Mouse (Mus musculus) heart, adult 2 months (tissue): ENCODE results near the gene Akp3. TPM values are rescaled to one million over a fixed set of nuclear protein-coding genes. Genes with fewer than 3 reads are reported as not detected.
A peak's percentile ranks its signal among the peaks of the same experiment; 100 is the strongest.

Source experiments
- DNase-seq, 2 experiments: peaks; one replicate each; pipeline ENCODE4 v3.0.0; 2021
- H3K27ac ChIP-seq: fragments of 200-600 bp; 2 replicates; pipeline ENCODE4 v1.8.1; 2022
- H3K27me3 ChIP-seq: fragments of 200-500 bp; 2 replicates; pipeline ENCODE4 v1.6.1; 2012; ENCODE audit warnings: mild to moderate bottlenecking, low read length, inconsistent platforms, mixed read lengths; ENCODE audit not compliant: control insufficient read depth, insufficient read depth
- H3K36me3 ChIP-seq: fragments of 200-500 bp; 2 replicates; pipeline ENCODE4 v1.6.1; 2012; ENCODE audit warnings: low read length, inconsistent platforms; ENCODE audit not compliant: control insufficient read depth, insufficient read depth
- H3K4me1 ChIP-seq: fragments of 200-500 bp; 2 replicates; pipeline ENCODE4 v1.6.1; 2011; ENCODE audit warnings: low read length; ENCODE audit not compliant: control insufficient read depth, insufficient read depth
- H3K4me3 ChIP-seq: fragments of 200-600 bp; 2 replicates; pipeline ENCODE4 v1.8.1; 2022
- H3K79me2 ChIP-seq: fragments of 200-500 bp; replicated peaks from 2 replicates; pipeline ENCODE4 v1.6.1; 2012; ENCODE audit warnings: mild to moderate bottlenecking, inconsistent platforms, low read length, moderate library complexity, mixed read lengths; ENCODE audit not compliant: control insufficient read depth, insufficient read depth
- H3K9ac ChIP-seq: fragments of 200-500 bp; 2 replicates; pipeline ENCODE4 v1.6.1; 2012; ENCODE audit warnings: low read depth, mild to moderate bottlenecking, control low read depth, inconsistent platforms, low read length, mixed read lengths
- CTCF ChIP-seq: fragments of 200-600 bp; IDR thresholded peaks from 2 replicates; pipeline ENCODE4 v1.8.1; 2022; ENCODE audit warnings: antibody characterized with exemption, mild to moderate bottlenecking, moderate library complexity
- EP300 ChIP-seq: fragments of 200-500 bp; IDR thresholded peaks from 2 replicates; pipeline ENCODE4 v1.6.1; 2011; ENCODE audit warnings: low read depth, low read length, control low read depth; ENCODE audit not compliant: insufficient read depth
- POLR2A ChIP-seq: fragments of 200-500 bp; IDR thresholded peaks from 2 replicates; pipeline ENCODE4 v1.6.1; 2011; ENCODE audit warnings: mild to moderate bottlenecking, low read depth, low read length, control low read depth; ENCODE audit not compliant: insufficient read depth
- WGBS: fragments of 180-500 bp; shearing (Covaris S2); methylation state at CpG from one replicate; pipeline ENCODE4 v1.1.7; 2018; 5-methylcytosine and 5-hydroxymethylcytosine counted together
- intact Hi-C: fragments of 180-260 bp; cut with DNase I; formaldehyde crosslinking; loops from one replicate; pipeline ENCODE4 v1.15.1; 2025
- polyA plus RNA-seq: library from polyadenylated mRNA; depleted of rRNA; stranded (reverse); fragments of >200 nt; gene quantifications from 2 replicates; pipeline ENCODE4 v1.2.3, GENCODE M21; 2012
- total RNA-seq, 2 experiments: library from RNA; stranded (reverse); gene quantifications; 2 replicates each; pipeline ENCODE4 v1.2.3; 2021

Gene Akp3
- total and polyA plus RNA-seq, 3 experiments, result 0.06 TPM; not detected in 2

GRCm38 (mm10) chr1:87098358-87098975 lies 26.3 kb upstream of the Akp3 start:
- H3K4me3 ChIP-seq, result no peak overlapping the region
- no peaks in the 10 kb centered on the region for H3K36me3 ChIP-seq
- WGBS, result 17% methylated on average over 30 of the region's 30 CpGs
- DNase-seq, result peak; percentile 44 to 70
- intact Hi-C loops, result loop anchor here (2.0 kb wide), 1 partner anchor 88 kb away; no protein-coding TSS in a partner anchor
- no peaks in the 10 kb centered on the region for H3K4me1 ChIP-seq
- no peak overlapping the region for H3K9ac ChIP-seq
- TF ChIP-seq EP300 (no peak), CTCF (peak; percentile 72)
- no peaks in the 10 kb centered on the region for H3K79me2 ChIP-seq
- H3K27me3 ChIP-seq, result peaks cover 1% of the 10 kb centered on the region; the same call in 1 of the 2 replicates
- H3K27ac ChIP-seq, result no peak overlapping the region

DNA sequence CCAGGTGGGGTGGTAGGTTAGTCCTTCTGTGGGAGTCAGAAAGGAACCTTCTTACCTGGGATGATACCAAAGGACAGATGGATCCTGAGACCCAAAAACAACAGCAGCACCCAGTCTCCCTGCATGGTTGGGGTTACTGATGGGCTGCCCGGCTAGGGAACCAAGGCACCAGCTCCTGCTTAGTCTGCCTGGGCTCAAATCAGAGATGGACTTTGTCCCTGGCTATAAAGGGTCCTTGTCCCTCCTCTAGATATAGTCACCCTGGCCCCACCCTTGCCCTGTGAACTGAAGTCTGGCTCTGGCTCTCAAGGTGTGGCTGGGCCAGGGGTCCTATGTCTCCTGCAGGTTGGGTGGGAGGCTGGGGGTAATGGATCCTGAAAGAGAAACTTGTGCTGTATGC lies 23.4 kb upstream of the Akp3 start, which contains the start of gene Alpi:
Alpi (minus strand) TSS at position 196 of the 400 bp plus-strand sequence.
- Histone ChIP-seq H3K4me1 (no peaks in the 10 kb centered on the region), H3K79me2 (no peaks in the 10 kb centered on the region), H3K27me3 (peaks cover 1% of the 10 kb centered on the region; the same call in 1 of the 2 replicates), H3K4me3 (no peak within 1 kb of the TSS), H3K36me3 (no peaks in the 10 kb centered on the region), H3K27ac (no peak within 1 kb of the TSS), H3K9ac (no peak within 1 kb of the TSS)
- TF ChIP-seq EP300, result no peak
- no peak for TF ChIP-seq POLR2A
- TF ChIP-seq CTCF, result no peak
- intact Hi-C loops, result no loop called here
- DNase-seq, result no peak
- WGBS, result 76% methylated on average over 1 of the region's 1 CpGs

DNA sequence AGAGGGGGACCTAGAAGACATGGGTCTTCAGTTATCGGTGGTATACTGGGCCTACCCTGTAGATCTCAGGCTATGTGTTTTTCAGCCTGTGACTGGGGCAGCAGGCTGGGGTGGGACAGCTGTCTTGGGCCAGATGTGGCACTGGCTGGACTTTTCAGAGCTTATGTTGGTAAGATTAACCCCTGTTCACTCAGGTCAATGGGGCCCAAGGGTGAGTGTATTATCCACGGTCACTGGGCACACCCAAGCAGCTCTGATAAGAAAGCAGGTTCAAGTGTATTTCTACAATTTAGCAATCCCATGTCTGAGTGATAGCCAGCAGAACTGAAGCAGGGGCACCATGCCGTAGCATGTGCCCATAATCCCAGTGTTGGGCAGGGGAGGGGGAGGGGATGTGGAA lies 22.7 kb upstream of the Akp3 start:
- no peak overlapping the region for H3K4me3 ChIP-seq
- H3K4me1 ChIP-seq, result no peaks in the 10 kb centered on the region
- intact Hi-C loops, result no loop called here
- TF ChIP-seq EP300 (no peak), POLR2A (no peak), CTCF (no peak)
- H3K9ac ChIP-seq, result no peak overlapping the region
- 79% methylated on average over 3 of the region's 3 CpGs for WGBS
- H3K27me3 ChIP-seq, result peaks cover 1% of the 10 kb centered on the region; the same call in 1 of the 2 replicates
- no peak for DNase-seq
- no peak overlapping the region for H3K27ac ChIP-seq
- no peaks in the 10 kb centered on the region for H3K79me2 ChIP-seq
- no peaks in the 10 kb centered on the region for H3K36me3 ChIP-seq

GRCm38 (mm10) chr1:87103936-87104335 lies 20.8 kb upstream of the Akp3 start:
- no peak overlapping the region for H3K27ac ChIP-seq
- TF ChIP-seq EP300 (no peak), CTCF (no peak), POLR2A (no peak)
- H3K79me2 ChIP-seq, result no peaks in the 10 kb centered on the region
- 86% methylated on average over 1 of the region's 1 CpGs for WGBS
- H3K4me3 ChIP-seq, result no peak overlapping the region
- DNase-seq, result no peak
- H3K9ac ChIP-seq, result no peak overlapping the region
- H3K27me3 ChIP-seq, result no peaks in the 10 kb centered on the region
- H3K36me3 ChIP-seq, result no peaks in the 10 kb centered on the region
- no peaks in the 10 kb centered on the region for H3K4me1 ChIP-seq
- intact Hi-C loops, result no loop called here

DNA sequence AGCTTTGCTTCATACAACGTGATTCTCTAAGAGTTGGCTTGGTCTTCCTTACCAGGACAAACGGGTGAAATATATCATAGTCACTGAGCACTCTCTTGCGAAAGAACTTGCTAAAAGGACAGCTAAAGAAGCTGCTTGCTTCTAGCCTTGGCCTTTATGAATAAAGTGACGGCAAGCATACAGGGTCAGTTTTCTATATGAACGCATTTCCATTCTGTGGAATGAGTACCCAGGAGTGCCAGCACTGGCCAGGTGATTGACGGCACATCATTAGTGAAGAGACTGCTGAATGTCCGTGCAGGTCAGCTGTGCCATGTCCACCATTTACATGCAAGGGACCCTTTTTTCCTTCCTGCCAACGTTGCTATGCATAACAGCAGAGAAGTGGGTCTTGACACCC lies 18.2 kb upstream of the Akp3 start:
- intact Hi-C loops, result no loop called here
- no peak for TF ChIP-seq POLR2A
- no peak for TF ChIP-seq CTCF
- TF ChIP-seq EP300, result no peak
- no peak overlapping the region for H3K9ac ChIP-seq
- H3K79me2 ChIP-seq, result no peaks in the 10 kb centered on the region
- H3K4me3 ChIP-seq, result no peak overlapping the region
- H3K4me1 ChIP-seq, result no peaks in the 10 kb centered on the region
- H3K27ac ChIP-seq, result no peak overlapping the region
- H3K27me3 ChIP-seq, result no peaks in the 10 kb centered on the region
- H3K36me3 ChIP-seq, result no peaks in the 10 kb centered on the region
- DNase-seq, result no peak
- WGBS, result 77% methylated on average over 8 of the region's 8 CpGs

DNA sequence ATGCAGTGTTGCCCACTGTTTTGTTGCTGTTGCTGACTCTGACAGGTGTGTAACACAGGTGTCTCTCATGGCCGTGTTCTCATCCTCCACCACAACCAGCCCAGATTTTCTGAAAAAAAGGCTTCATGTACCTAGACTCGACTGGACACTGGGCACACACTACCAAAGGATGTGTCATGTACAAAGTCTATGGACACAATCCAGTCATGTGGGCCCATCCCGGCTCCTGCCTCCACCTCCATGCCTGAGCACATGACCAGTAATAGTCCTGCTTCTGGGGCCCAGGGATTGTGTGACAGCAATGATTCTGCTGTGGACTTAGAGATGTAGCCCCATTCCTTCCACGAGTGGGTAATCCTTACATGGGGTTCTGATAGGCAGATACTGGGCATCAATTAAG lies 16.2 kb upstream of the Akp3 start:
- no peak overlapping the region for H3K4me3 ChIP-seq
- no peaks in the 10 kb centered on the region for H3K79me2 ChIP-seq
- H3K9ac ChIP-seq, result no peak overlapping the region
- H3K27me3 ChIP-seq, result no peaks in the 10 kb centered on the region
- TF ChIP-seq POLR2A (no peak), CTCF (no peak), EP300 (no peak)
- no peaks in the 10 kb centered on the region for H3K36me3 ChIP-seq
- H3K27ac ChIP-seq, result no peak overlapping the region
- no peaks in the 10 kb centered on the region for H3K4me1 ChIP-seq
- WGBS, result 82% methylated on average over 4 of the region's 4 CpGs
- no peak for DNase-seq
- intact Hi-C loops, result no loop called here
